Mouse (Mus musculus) MEL (cell line): Measurements from ENCODE around the gene Tifab.
"Not testable (repeated sequence)": the region's sequence is repeated elsewhere in the genome, so short reads cannot be mapped to it uniquely, and the experiment has no call there.

ENCODE experiments used
- CTCF ChIP-seq, 3 experiments: IDR thresholded peaks in 2 of 3; conservative IDR thresholded peaks in 1 of 3; 2 replicates each; pipeline ENCODE4 v1.5.1; 2011 to 2012; ENCODE audit warnings: low read length in 3 of 3, low read depth in 2 of 3, mild to moderate bottlenecking in 2 of 3, improper control_type of control experiment in 1 of 3, inconsistent platforms in 1 of 3, mixed read lengths in 1 of 3, moderate library complexity in 1 of 3; ENCODE audit not compliant: control insufficient read depth in 1 of 3, insufficient read depth in 1 of 3, poor library complexity in 1 of 3, severe bottlenecking in 1 of 3
- GATA1 ChIP-seq: IDR thresholded peaks from 2 replicates; pipeline ENCODE4 v1.6.1; 2011; ENCODE audit warnings: low read depth, low read length, improper control_type of control experiment
- POLR2A ChIP-seq, 2 experiments: IDR thresholded peaks; 2 replicates each; pipeline ENCODE4 v1.6.1; 2011 to 2012; ENCODE audit warnings: low read length in 2 of 2, mild to moderate bottlenecking in 2 of 2, control low read depth in 1 of 2, improper control_type of control experiment in 1 of 2, low read depth in 1 of 2, moderate library complexity in 1 of 2; ENCODE audit not compliant: control insufficient read depth in 1 of 2, insufficient read depth in 1 of 2, poor library complexity in 1 of 2
- TBP ChIP-seq: IDR thresholded peaks from 2 replicates; pipeline ENCODE4 v1.8.0; 2011; ENCODE audit warnings: low read depth, low read length, improper control_type of control experiment
- USF1 ChIP-seq: IDR thresholded peaks from 2 replicates; pipeline ENCODE4 v1.6.1; 2014; ENCODE audit warnings: low read depth, mild to moderate bottlenecking, inconsistent platforms, low read length, improper control_type of control experiment, moderate library complexity

DNA sequence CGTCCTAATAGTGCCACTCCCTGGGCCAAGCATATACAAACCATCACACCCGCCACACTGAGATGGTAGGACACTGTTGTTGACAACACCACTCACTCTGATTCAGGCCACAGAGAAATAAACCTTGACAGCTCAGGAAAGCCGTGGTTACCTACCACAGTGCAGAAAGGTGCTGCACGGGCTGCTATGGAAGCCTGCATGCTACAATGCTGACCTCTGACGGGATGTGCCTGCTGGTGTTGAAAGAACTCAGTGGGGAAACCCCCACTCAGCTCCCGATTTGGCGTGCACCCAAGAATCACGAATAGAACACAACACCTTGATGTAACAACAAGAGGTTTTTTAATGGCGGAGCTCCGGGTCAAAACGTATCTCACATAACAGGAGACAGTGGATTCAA, 17.1 kb upstream of the Tifab start:
- TF ChIP-seq GATA1; CTCF (IDR thresholded peaks at IDR 0.05 in 2 of 3, conservative IDR thresholded peaks at IDR 0.05 in 1 of 3; ENCODE audit: control insufficient read depth in 1 of 3, insufficient read depth in 1 of 3, low read depth in 2 of 3, low read length in 3 of 3, poor library complexity in 1 of 3, severe bottlenecking in 1 of 3); USF1; POLR2A (IDR thresholded peaks at IDR 0.05; ENCODE audit: control insufficient read depth in 1 of 2, insufficient read depth in 1 of 2, low read depth in 1 of 2, low read length in 2 of 2, poor library complexity in 1 of 2); TBP: not testable (repeated sequence)
